Mouse (Mus musculus) skeletal muscle tissue, adult 2 months (tissue): ENCODE data around the gene Tead3.
A peak's percentile ranks its signal among the peaks of the same experiment; 100 is the strongest.
"Not testable (repeated sequence)": the region's sequence is repeated elsewhere in the genome, so short reads cannot be mapped to it uniquely, and the experiment has no call there.

Source experiments
- DNase-seq: peaks from one replicate; pipeline ENCODE4 v3.0.0-alpha.2; 2012; ENCODE audit warnings: low read depth, low spot score

Gene Tead3

DNA sequence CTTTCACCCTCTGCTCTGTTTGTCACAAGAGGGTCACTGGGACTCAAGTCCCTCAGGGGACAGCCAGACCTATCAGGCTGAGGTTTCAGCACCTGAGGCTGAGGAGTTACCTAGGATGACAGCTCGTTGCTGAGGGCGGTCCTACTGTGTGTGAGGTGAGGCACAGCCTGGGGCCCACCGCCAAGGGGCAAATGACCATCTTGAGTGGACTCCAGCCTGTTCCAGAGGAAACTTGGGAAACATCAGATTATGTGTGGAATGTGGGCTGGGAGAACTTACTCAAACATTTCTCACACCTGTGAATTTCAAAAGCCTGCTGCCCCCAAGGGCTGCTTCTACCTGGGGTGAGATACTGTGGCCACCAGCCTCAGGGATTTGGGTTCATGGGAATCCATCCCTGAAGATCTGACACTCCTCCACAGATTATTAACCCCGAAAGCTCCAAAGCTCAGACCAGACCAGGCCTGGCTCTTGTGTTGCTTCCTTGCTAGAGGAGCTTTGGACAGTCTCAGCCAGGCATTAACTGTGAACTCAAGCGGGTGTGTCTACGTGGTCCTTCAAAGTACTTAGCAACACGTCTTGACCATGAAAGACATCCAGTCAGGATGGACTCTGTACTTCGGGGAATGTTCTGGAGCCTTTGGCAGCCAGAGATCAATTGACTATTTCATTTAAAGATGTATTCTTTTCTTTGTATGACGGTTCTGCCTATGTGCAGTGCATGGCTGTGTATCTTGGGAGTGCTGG lies 10.1 kb upstream of the Tead3 start:
- no peak for DNase-seq

DNA sequence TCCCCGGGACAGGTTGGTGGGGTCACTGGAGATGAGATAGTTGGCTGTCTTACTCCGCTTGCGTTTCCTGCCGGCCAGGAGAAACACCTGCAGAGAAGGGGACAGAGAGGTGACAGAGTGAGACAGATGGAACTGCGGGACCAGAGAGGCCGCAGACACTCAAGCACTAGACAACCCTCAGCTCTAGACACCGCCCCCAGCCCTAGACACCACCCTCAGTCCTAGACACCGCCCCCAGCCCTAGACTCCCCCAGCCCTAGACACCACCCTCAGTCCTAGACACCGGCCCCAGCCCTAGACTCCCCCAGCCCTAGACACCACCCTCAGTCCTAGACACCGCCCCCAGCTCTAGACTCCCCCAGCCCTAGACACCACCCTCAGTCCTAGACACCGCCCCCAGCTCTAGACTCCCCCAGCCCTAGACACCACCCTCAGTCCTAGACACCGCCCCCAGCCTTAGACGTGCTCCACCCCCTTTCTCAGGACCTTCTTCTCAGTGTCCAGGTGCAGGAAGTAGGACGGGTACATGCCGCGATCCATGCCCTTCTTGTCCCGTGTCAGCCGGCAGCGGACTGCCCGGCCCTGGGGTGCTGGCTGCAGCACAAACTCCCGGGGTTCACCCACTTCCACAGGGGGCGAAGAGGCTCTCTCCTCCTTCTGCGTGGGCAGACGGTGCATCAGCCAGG lies 8.1 kb upstream of the Tead3 start:
- DNase-seq = not testable (repeated sequence)

DNA sequence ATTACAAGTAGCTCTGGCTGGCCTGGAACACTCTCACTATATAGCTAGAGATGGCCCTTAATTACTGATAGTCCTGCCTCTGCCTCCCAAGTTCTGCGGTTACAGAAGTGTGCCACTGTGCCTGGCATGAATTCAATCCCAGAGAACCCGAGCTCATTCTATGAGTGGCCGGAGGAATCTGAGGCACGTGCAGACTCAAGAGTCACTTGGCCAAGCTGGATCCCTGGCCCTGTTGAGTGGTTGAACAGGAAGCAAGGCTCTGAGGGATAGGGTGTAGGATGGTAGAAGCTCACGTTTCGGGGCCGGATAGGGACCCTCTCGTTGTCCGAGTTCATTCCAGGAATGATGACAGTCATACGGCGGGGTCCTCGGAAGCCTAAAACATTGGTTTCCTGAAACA lies 5.3 kb upstream of the Tead3 start:
- DNase-seq = no peak

DNA sequence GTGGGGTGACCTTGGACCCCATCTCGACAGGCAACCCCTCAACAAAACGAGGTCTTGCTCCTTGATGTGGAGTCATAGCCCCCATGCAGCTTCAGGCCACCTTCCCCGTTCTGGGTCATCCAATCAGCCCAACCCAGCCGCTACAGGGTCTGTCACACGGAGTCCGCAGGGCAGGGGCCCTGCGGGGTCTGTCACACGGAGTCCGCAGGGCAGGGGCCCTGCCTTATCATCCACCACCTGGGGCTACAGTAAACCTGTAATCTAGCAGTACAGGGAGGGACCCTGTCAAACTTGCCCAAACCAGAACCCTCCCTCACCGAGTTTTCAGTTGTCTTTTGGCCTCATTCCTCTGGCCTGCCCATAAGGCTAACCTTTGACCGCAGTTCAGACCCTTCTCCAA lies 1.4 kb upstream of the Tead3 start:
- DNase-seq = no peak

DNA sequence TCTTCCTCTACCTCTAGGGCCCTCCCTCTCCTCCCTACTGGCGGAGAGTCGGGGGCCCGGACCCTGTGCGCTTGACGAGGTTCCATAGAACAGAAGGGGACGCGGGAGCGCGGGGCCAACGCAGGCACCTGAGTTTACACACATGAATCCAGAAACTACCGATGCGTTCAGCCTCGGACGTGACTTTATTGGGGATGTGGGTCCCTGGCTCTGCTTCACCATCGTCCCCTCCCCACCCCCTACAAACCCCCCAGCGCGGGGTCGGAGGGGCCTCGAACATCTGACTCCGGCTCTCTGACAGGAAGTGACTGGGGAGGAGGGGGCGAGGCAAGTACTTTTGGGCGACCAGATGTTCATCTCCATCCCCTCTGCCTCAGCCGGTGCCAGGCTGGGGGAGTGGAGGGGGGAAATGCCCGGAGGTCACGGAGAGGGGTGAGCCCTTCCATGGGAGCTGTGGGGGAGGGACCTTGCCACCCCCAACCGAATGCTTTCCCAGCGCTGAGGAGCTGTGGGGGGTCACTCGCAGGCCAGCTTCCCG lies 805 bp upstream of the Tead3 start:
- DNase-seq = no peak

DNA sequence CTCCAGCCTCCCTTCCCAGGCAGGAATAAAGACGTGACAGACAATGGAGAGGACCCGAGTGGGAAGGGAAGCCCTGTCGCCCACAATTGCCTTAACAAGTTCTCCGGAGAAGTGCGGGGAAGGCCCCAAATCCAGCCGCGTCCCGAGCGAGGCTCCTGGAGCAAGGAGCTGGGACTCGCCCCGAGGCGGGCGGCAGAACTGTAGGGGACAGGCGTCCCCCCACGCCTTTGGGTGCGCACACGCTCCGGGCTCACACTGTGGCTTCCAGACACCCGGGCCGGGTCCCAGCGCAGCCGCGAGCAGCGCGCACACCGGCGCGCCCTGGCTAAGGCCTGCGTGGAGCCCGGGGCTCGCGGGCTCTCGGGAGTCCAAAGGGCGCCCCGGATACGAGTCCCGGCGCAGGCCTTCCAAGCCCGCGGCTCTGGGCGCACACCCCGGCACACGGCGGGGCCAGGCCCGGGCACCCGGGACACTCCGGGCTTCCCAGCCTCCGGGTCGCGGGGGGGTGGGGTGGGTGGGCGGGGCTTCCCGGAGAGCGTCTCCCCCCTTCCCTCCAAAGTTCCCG lies 634 bp downstream of the Tead3 start:
- no peak for DNase-seq

DNA sequence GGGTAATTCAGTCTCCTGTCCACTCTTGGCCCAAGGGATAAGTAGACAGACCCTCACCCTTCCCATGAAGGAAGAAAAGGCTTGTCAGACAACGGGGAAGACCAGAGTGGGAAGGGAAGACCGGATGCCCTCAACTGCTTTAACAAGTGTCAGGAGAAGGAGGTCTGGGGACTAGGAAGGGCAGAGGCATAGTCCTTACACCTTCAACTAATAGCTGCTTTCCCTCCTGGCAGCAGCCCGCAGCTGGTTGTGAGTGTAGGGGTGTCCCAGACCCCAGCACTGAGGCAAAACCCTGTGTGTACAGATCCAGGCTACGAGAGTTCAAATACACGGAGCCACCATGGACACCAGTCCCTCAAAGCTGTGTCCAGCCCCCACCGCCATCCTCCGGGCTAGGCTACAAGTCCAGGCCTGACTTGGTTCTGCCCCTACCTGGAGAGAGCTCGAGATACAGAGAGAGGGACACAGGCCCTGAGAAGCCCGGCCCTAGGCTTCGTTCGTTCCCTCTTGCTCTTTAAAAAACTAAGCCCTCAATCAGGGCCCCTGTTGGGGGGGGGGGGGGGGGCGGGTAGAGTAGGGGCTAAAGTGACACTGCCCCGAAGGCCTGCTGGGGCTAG lies 1.2 kb downstream of the Tead3 start:
- no peak for DNase-seq

DNA sequence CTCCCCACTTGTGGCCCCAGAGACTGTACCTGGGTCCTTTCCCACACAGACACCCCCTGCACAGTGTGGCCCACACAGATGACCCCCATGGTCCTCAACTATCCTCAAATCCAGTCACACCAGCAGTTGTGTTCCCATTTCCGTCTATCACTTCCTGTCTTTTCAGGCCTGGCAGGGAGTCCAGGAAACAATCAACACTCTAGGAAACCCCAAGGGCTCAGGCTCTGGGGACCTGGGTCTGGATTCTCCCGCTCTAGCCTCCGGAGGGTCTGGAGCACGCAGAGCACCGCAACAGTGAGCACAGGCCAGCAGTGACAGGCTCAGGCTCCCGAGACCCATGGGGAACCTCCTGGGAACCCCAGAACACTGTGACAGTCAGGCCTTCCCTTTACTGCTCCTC lies 2.4 kb downstream of the Tead3 start:
- no peak for DNase-seq

DNA sequence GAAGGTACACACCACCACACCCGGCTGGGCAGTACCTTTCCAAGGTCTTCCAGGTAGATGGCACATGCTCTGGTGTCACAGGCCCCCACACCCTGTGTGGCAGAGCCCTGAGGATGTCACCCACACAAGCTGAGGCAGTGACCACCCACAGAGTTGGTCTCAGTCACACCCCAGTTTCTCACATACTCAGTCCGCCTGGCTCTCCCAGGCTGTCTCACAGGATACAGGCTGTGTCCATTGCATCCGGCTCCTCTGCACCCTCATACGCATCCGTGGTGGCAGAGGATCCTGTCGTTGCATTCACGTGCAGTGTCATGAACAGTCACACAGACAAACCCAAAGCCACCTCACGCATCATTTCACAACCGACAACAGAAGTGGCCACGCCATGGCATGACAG lies 3.3 kb downstream of the Tead3 start:
- no peak for DNase-seq

DNA sequence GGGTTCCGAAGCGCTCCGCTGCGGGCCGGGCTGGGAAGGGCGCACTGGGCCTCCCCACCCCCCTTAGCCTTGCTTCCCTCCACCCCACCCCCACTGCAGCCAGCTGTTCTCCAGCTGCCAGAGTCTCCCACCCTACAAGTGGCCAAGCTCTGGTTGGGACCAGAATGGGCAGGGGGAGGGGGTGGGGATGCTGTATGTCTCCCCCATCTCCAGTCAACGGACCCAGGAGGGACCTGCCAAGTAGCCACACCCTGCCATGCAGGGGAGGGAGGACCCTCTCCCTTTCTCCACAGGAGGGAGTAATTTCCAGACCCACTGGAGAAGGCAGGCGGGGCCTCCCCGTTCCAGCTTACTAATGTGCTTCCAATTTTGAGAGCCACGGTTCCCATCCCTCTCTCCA lies 4.7 kb downstream of the Tead3 start:
- DNase-seq = no peak

DNA sequence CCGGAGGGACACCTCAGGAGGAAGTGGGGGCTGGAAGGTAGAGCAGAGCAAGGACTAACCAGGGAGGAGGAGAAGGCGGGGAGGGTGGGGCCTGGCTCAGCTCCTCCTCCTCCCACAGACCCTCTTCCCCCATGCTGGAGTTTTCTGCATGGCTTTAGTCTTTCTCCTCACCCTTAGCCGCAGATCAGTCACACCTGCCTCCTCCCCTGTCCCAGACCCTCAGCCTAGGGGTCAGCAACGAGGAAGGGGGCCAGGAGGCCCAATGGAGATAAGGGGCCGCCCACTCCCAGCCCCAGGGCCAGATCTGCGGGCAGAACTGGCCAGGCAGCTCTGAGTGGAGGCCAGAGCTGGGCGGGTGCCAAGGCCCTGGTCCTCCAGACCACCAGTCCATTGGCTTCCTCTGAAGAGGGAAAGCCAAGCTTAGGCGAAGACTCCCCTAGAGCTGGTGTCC lies 5.3 kb downstream of the Tead3 start:
- no peak for DNase-seq

DNA sequence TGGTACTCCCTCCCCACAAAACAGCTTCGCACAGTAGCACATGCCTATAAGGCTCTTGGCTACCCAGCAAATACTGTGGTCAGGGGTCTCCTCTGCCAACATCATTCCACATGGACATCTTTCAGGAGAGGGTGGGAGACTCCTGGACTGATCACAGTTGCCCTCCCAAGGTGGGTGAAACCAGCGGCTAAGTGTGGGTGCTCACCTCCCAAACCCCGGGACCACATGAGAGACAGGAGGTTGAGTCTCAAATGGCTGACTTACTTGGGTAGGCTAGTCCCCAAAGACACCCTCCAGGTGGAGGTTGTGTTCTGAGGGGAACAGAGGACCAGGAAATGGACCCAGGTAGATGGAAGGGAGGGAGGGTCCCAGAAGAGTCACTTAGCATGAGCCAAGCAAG lies 5.9 kb downstream of the Tead3 start:
- DNase-seq = no peak

DNA sequence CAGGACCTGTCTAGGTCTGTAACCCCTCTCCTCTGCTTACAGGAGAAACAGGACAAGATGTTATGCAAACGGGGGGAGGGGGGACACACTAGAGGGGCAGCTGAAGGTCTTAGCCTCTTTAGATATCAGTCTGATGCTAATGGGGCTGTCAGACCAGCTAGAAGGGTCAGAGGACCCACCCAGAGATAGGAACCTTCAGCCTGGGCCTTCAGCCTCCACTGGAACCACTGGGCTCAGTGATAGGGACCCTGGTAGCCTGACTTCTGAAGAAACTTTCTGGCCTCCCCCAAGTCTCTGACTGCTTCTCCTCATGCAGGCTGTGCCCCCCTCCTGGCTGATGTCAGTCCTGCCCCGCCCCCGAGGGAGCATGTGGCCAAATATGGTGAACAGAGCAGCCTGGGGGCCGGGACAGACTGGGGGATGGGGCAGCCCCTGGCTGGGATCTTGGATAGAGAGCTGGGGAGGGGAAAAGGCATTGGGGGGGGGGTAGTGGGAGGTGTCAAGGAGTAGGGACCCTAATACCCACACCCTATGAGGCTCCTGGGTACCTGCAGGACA lies 6.5 kb downstream of the Tead3 start:
- no peak for DNase-seq

DNA sequence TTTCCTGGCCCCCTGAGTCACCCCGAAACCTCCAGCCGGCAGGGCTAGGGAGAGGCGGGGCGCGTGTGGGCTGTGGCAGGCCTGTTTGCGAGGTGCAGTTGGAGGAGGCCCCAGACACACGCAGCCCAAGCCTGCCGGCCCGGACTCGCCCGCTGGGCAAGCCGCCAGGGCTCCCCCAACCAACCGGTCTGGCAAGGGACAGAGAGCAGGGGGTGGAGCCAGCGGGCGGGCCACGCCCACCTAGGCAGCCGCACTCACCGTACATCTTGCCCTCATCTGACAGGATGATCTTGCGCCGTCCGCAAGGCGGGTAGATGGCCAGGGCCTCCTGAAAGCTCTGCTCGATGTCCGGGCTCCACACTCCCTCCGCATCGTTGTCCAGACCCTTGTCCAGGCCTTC lies 9.5 kb downstream of the Tead3 start:
- peak; percentile 58 for DNase-seq

DNA sequence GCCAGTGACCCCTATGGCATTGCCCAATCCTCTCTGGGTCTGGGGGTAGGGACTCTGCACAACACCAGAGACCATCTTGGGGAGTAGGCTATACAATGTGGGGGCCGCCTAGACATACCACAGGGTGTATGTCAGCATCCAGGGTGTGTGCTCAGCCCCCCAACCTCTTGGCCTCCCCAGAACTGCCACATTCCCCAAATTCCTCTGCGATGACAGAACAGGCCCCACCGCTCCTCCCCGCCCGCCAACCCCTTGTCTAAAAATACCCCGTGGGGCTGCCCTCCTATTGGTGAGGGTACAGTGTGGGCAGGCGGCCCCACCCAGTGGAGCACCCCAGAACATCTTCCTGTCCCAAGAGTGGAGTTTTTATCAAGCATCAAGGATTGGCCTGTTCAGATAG lies 10.0 kb downstream of the Tead3 start:
- no peak for DNase-seq

DNA sequence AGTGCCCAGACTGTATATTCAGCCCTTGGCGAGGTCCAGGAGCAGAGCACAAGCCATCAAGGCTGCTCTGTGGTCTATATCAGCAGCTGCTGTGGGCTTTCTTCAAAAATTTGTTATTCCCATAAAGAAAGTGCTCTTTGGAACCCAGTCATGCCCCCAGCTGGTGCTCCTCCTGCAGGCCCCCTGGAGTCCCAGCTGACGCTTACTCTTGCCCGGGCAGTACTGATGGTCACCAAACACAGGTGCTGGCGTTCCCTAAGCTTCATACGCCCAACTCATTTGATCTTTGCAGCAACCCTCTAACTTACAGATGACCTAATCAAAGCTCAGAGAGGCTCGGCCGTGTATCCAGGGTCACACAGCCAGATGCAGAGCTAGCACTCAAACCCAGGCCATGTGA lies 13.1 kb downstream of the Tead3 start:
- no peak for DNase-seq

DNA sequence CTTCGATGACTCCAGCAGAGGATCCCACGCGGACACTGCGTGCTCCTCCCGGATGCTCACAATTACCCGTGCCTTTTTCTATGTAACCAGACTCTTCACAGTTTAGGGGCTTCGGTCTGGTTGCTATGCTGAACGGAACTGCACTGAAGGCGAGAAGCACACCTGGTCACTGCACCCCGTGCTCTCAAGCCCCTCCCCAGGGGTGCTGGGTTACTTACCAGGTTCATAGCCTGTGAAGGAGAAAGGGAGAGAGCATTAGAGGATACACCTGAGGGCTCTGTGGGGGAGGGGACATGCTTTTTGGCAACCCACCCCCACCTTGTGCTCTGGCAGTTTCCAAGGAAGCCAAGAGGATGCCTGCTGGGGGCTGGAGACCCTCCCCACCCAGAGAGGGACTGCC lies 15.3 kb downstream of the Tead3 start:
- no peak for DNase-seq

DNA sequence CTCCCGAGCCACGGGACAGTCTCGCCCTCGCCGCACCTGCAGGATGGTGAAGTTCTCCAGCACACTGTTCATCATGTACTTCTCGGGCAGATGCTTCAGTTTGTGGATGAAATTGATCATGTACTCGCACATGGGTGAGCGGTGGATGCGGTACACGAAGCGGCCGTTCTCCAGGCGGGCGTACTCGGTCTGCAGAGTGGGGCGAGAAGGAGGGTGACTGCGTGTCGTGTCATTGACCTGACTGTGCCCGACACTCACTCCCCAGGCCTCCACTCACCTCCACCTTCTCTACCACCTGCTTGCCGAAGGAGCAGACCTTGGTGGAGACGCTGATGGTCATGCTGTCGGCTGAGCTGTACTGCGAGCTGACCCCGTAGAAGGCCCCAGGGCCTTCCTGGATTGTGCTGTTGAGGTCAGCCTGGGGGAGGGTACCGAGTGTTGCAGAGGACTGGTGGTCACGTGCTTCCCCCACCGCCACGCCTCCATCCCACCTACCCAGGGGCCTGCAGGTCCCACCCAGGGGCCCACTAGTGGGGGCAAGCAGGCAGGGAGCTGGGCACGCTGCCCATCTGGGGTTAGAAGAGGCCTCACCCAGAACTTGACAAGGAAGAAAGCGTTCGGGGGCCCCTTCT lies 17.6 kb downstream of the Tead3 start:
- no peak for DNase-seq

DNA sequence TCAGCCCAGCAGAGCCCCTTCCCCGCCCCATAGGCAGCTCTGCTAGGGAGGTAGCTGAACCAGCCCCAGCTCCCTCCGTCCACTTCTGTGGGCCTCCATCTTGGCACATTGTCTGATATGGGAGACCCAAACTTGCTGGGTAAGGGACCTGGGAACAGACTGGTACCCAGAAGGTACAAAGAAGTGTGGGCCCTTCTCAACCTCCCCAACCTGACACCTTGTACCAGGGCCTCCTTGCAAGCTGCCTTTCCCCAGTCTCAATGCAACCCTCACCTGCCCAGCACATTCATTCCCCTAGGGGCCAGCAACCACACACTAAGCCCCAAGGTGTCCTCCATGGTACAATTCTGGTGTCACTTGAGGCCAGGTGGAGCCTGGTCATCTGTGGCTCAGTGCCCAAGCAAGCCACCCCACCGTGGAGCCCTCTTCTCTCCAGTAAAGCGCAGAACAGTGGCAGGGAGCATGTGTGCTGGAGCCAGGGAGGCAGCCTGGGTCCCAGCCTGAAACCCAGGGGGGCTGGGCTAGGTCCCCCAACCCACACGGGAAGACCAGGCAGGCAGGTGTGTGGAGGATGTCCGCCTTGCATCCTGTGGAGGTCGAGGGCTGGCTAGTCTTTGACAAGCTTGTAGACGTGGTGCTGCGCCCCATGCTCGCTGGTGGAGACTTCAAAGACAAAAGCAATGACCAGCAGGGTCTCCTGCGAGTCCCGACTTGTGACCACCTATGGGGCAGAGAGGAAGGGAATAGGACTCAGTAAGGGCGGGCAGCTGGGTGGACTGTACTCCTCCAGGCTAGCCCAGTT lies 18.3 kb downstream of the Tead3 start:
- DNase-seq = no peak

DNA sequence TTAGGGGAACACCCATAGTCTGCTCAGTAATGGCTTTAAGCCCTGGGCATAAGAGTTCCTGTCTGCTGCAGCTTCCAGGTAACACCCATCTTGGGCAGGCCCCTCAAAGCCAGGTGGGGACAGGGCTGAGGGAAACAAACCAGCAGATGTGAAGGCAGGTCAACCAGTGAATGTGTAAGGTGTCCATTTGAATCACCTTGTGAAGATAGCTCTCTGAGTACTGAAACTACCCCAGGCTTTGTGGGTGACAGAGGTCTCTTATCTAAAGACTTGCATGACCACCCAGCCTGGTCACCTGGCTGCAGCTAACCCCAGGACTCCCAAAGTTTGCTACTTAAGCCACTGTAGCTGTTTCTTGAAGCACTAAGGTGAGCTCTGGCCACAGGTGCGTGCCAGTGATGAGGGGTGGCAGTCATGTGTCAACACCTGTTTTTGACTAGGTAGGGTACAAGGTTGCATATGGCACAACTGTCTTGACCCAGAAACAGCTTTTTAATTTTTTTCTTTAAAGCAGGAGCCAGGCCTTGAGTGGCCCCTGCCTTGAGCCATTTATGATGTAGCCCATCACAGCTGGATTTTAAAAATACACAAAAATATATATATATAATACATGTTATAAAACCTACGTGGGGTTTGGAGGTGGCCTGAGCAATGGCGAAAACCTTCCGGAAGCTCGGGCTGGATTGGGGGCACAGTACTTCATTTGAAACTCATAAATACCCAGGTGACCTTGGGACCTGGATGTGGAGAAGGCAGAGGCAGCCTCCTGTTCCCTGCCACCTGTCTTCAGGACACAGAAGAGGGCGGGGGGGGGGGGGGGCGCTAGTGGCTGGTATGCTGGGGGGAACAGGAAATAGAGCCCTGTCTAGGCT lies 19.1 kb downstream of the Tead3 start:
- DNase-seq = no peak
